11 mouse cellular contexts compared by ENCODE assay signal in the genomic region with DNA sequence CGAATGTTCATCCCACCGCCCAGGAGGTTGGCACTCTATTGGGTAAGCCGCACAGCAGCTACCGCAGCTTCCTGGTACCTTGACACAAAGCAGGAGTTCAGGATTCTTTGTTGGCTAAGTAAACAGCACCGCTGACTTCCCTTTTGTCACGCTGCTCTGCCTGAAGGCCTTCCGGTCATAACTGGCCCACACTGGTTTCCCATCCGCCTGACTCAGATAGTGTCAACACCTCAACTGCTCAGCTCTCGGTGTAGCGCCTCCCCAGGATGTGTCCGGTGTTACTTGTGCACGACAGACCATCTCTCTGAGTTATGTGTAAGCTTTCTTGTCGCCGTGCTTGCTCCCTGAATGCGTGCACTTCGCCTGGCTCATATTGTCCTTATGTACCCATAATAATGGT.
DNase-seq lines count a peak whose midpoint lies in the region; ATAC-seq and TF ChIP-seq lines count a peak whose summit lies in the region.
"Had no signal": no experiment of that assay in that cellular context is flagged by ENCODE, and none has a peak within 500 bp of the region (broad histone marks: within the 10 kb centered on the region; RNA-seq: fewer than 3 reads in every experiment).

No protein-coding gene starts in this region.

- ATAC-seq in lung, embryonic 15.5 days (ENCODE audit: borderline replicate concordance, extremely low read depth, low FRiP score, low TSS enrichment): peak; percentile 62

- no peak for TF ChIP-seq POLR2A in ES-Bruce4 (IDR thresholded peaks at IDR 0.05; ENCODE audit: insufficient read depth, low read length)

- no peak overlapping the region for H3K9ac ChIP-seq in ES-Bruce4 (ENCODE audit: low read depth, poor library complexity, severe bottlenecking)
- H3K9ac ChIP-seq in lung, embryonic 15.5 days: no peak overlapping the region
- H3K9ac ChIP-seq: forebrain, embryonic 12.5 days had no signal

- H3K27ac ChIP-seq in ES-Bruce4 (ENCODE audit: insufficient read depth, low read length): no peak overlapping the region
- peak overlapping the region; percentile 29; the same call in 1 of the 2 replicates for H3K27ac ChIP-seq in lung, embryonic 15.5 days
- H3K27ac ChIP-seq: forebrain, embryonic 12.5 days had no signal

- peak; percentile 69 for DNase-seq in WW6 (ENCODE audit: low read depth, low spot score)
- peak; percentile 62 for DNase-seq in kidney, adult 9 months
- DNase-seq in frontal cortex, adult 2 months (ENCODE audit: extremely low spot score in 1 of 2, low spot score in 1 of 2): no peak
- no peak for DNase-seq in cerebellum, postnatal 4 days (ENCODE audit: low spot score in 2 of 2)
- DNase-seq in layer of hippocampus, adult 11-12 months (ENCODE audit: low spot score): no peak
- DNase-seq in left cerebral cortex, adult 8-10 months (ENCODE audit: low spot score in 2 of 2): no peak
- DNase-seq: adrenal gland, postnatal 25 days; thymus, postnatal 14 days had no signal

- TF ChIP-seq EP300 in ES-Bruce4 (IDR thresholded peaks at IDR 0.05; ENCODE audit: insufficient read depth, low read depth, low read length): peak; percentile 96

- no peaks in the 10 kb centered on the region for H3K9me3 ChIP-seq in ES-Bruce4 (replicated peaks; ENCODE audit: control insufficient read depth, insufficient read depth, low read length, poor library complexity, severe bottlenecking)
- no peaks in the 10 kb centered on the region for H3K9me3 ChIP-seq in lung, embryonic 15.5 days
- H3K9me3 ChIP-seq: forebrain, embryonic 12.5 days had no signal

- H3K4me3 ChIP-seq in ES-Bruce4 (ENCODE audit: low read depth, low read length): no peak overlapping the region
- H3K4me3 ChIP-seq in lung, embryonic 15.5 days: no peak overlapping the region
- H3K4me3 ChIP-seq: forebrain, embryonic 12.5 days had no signal

- H3K4me1 ChIP-seq in ES-Bruce4 (ENCODE audit: control insufficient read depth, insufficient read depth, low read length): peaks cover 4% of the 10 kb centered on the region
- no peaks in the 10 kb centered on the region for H3K4me1 ChIP-seq in lung, embryonic 15.5 days

- H3K36me3 ChIP-seq in ES-Bruce4 (ENCODE audit: control insufficient read depth, insufficient read depth, low read length, poor library complexity, severe bottlenecking): no peaks in the 10 kb centered on the region
- no peaks in the 10 kb centered on the region for H3K36me3 ChIP-seq in lung, embryonic 15.5 days
- H3K36me3 ChIP-seq: forebrain, embryonic 12.5 days had no signal

- TF ChIP-seq CTCF in ES-Bruce4 (IDR thresholded peaks at IDR 0.05; ENCODE audit: low read depth, low read length): peak; percentile 64

- WGBS in lung, embryonic 15.5 days: 52% methylated on average over 16 of the region's 16 CpGs

- H3K27me3 ChIP-seq in ES-Bruce4 (ENCODE audit: control insufficient read depth, insufficient read depth, low read length, poor library complexity, severe bottlenecking): no peaks in the 10 kb centered on the region
- no peaks in the 10 kb centered on the region for H3K27me3 ChIP-seq in lung, embryonic 15.5 days
- H3K27me3 ChIP-seq: forebrain, embryonic 12.5 days had no signal

- no peak overlapping the region for H3K4me2 ChIP-seq in lung, embryonic 15.5 days
- H3K4me2 ChIP-seq: forebrain, embryonic 12.5 days had no signal

Comparison
In these comparisons a context has a peak if more than half of its experiments do, and no peak if none do; other contexts are left out.
1. DNase-seq: peak in WW6 (single experiment) and kidney, adult 9 months (single experiment); none in frontal cortex, adult 2 months (0 of 2), cerebellum, postnatal 4 days (0 of 2), layer of hippocampus, adult 11-12 months (single experiment) and left cerebral cortex, adult 8-10 months (0 of 2).